Mouse (Mus musculus): ENCODE results near the gene Ptbp3. TPM values are rescaled to one million over a fixed set of nuclear protein-coding genes. Genes with fewer than 3 reads are reported as not detected.

Gene Ptbp3
- total and polyA plus RNA-seq, 3 experiments: 78.8 to 315 (median 121) TPM

GRCm38 (mm10) chr4:59585097-59585496 lies 35.9 kb upstream of the Ptbp3 start:
- no peak for TF ChIP-seq POLR2AphosphoS5 (IDR thresholded peaks at IDR 0.05; ENCODE audit: borderline replicate concordance, low read depth, low read length)
- no peak for TF ChIP-seq NRF1 (IDR thresholded peaks at IDR 0.05; ENCODE audit: insufficient read depth, low read depth, low read length, poor library complexity, severe bottlenecking)
- TF ChIP-seq TBP (IDR thresholded peaks at IDR 0.05; ENCODE audit: low read depth, low read length): no peak
- TF ChIP-seq ZC3H11A (IDR thresholded peaks at IDR 0.05; ENCODE audit: low read depth, low read length): no peak
- TF ChIP-seq CTCF (IDR thresholded peaks at IDR 0.05 in 2 of 3, conservative IDR thresholded peaks at IDR 0.05 in 1 of 3; ENCODE audit: control insufficient read depth in 1 of 3, insufficient read depth in 1 of 3, low read depth in 2 of 3, low read length in 3 of 3, poor library complexity in 1 of 3, severe bottlenecking in 1 of 3): no peak
- TF ChIP-seq POLR2AphosphoS2 (IDR thresholded peaks at IDR 0.05; ENCODE audit: low read length): no peak
- no peak for TF ChIP-seq JUND (IDR thresholded peaks at IDR 0.05; ENCODE audit: low read depth, low read length)
- no peak for TF ChIP-seq TCF12 (IDR thresholded peaks at IDR 0.05; ENCODE audit: low read depth, low read length)
- no peak for TF ChIP-seq POLR2A (IDR thresholded peaks at IDR 0.05; ENCODE audit: control insufficient read depth in 1 of 2, insufficient read depth in 1 of 2, low read depth in 1 of 2, low read length in 2 of 2, poor library complexity in 1 of 2)
- TF ChIP-seq ZMIZ1 (IDR thresholded peaks at IDR 0.05; ENCODE audit: low read depth, low read length): no peak
- TF ChIP-seq UBTF (IDR thresholded peaks at IDR 0.05; ENCODE audit: borderline replicate concordance, insufficient read depth, low read depth, low read length): no peak
- TF ChIP-seq TAL1 (IDR thresholded peaks at IDR 0.05; ENCODE audit: low read length): no peak
- Histone ChIP-seq H3K9me3 (replicated peaks; ENCODE audit: insufficient read depth, low read length) (no peaks in the 10 kb centered on the region), H3K36me3 (ENCODE audit: control insufficient read depth in 1 of 2, insufficient read depth in 2 of 2, low read length in 2 of 2) (peaks cover 0 to 2% of the 10 kb centered on the region in 2 experiments; a peak in 2 of 4 replicates), H3K27ac (ENCODE audit: control insufficient read depth, low read depth, low read length) (no peak overlapping the region), H3K4me1 (ENCODE audit: control insufficient read depth in 1 of 2, insufficient read depth in 2 of 2, low read length in 2 of 2) (no peaks in the 10 kb centered on the region; a peak in 1 of 4 replicates), H3K79me2 (ENCODE audit: control insufficient read depth, insufficient read depth, low read length, poor library complexity) (no peaks in the 10 kb centered on the region; the same call in 1 of the 2 replicates), H3K9ac (ENCODE audit: control insufficient read depth, low read depth, low read length, poor library complexity, severe bottlenecking) (no peak overlapping the region), H3K4me3 (ENCODE audit: control insufficient read depth in 1 of 2, insufficient read depth in 1 of 2, low read depth in 2 of 2, low read length in 2 of 2) (no peak overlapping the region), H3K27me3 (ENCODE audit: control insufficient read depth in 1 of 2, insufficient read depth in 2 of 2, low read length in 2 of 2) (no peaks in the 10 kb centered on the region)
- no peak for DNase-seq (ENCODE audit: low read depth, low spot score)

GRCm38 (mm10) chr4:59582186-59582585 lies 33.0 kb upstream of the Ptbp3 start:
- H3K9me3 ChIP-seq (replicated peaks; ENCODE audit: insufficient read depth, low read length): no peaks in the 10 kb centered on the region

More at GRCm38 (mm10) chr4:59582186-59582585, 33.0 kb upstream of the Ptbp3 start:
- no peaks in the 10 kb centered on the region for H3K27me3 ChIP-seq (ENCODE audit: control insufficient read depth in 1 of 2, insufficient read depth in 2 of 2, low read length in 2 of 2)
- peak overlapping the region; percentile 92 to 93 for H3K4me3 ChIP-seq (ENCODE audit: control insufficient read depth in 1 of 2, insufficient read depth in 1 of 2, low read depth in 2 of 2, low read length in 2 of 2)
- peaks cover 0 to 3% of the 10 kb centered on the region in 2 experiments; a peak in 2 of 4 replicates for H3K36me3 ChIP-seq (ENCODE audit: control insufficient read depth in 1 of 2, insufficient read depth in 2 of 2, low read length in 2 of 2)
- peak; percentile 30 for DNase-seq (ENCODE audit: low read depth, low spot score)
- 0 out of 2 replicates have a peak, but pooled peaks have one; percentile 2 for TF ChIP-seq MAZ (IDR thresholded peaks at IDR 0.05; ENCODE audit: low read depth, low read length)
- no peak for TF ChIP-seq E2F4 (IDR thresholded peaks at IDR 0.05; ENCODE audit: borderline replicate concordance, low read depth, low read length)
- no peak overlapping the region for H3K27ac ChIP-seq (ENCODE audit: control insufficient read depth, low read depth, low read length)
- no peaks in the 10 kb centered on the region; a peak in 1 of 4 replicates for H3K4me1 ChIP-seq (ENCODE audit: control insufficient read depth in 1 of 2, insufficient read depth in 2 of 2, low read length in 2 of 2)
- no peaks in the 10 kb centered on the region; the same call in 1 of the 2 replicates for H3K79me2 ChIP-seq (ENCODE audit: control insufficient read depth, insufficient read depth, low read length, poor library complexity)
- H3K9ac ChIP-seq (ENCODE audit: control insufficient read depth, low read depth, low read length, poor library complexity, severe bottlenecking): peak overlapping the region; percentile 76
